Mouse (Mus musculus): ENCODE results near the gene Epb41l3. TPM values are rescaled to one million over a fixed set of nuclear protein-coding genes. Genes with fewer than 3 reads are reported as not detected.

Gene Epb41l3
- polyA plus RNA-seq, 1 experiment from 2014 or later: 8.5 TPM

GRCm38 (mm10) chr17:69267526-69267925 is 192.0 kb downstream of the Epb41l3 start:
- 60% methylated on average over 6 of the region's 6 CpGs for WGBS (ENCODE audit: insufficient replicate concordance)
- Histone ChIP-seq H3K9ac (ENCODE audit: low read depth, low read length) (no peak overlapping the region), H3K27ac (ENCODE audit: low read length) (no peak overlapping the region), H3K4me3 (ENCODE audit: low read depth, low read length) (no peak overlapping the region), H3K4me2 (ENCODE audit: low read depth, low read length) (no peak overlapping the region), H3K4me1 (ENCODE audit: control insufficient read depth, low read depth, low read length) (no peaks in the 10 kb centered on the region), H3K9me3 (replicated peaks; ENCODE audit: control insufficient read depth, low read length) (no peaks in the 10 kb centered on the region), H3K36me3 (ENCODE audit: control insufficient read depth, insufficient read depth) (no peaks in the 10 kb centered on the region), H3K27me3 (ENCODE audit: control insufficient read depth, insufficient read depth, low read depth, low read length) (no peaks in the 10 kb centered on the region)
- no peak for ATAC-seq (ENCODE audit: low read depth)

GRCm38 (mm10) chr17:69277362-69277761 is 201.9 kb downstream of the Epb41l3 start:
- no peaks in the 10 kb centered on the region for H3K27me3 ChIP-seq (ENCODE audit: control insufficient read depth, insufficient read depth, low read depth, low read length)
- no peak overlapping the region for H3K4me3 ChIP-seq (ENCODE audit: low read depth, low read length)
- ATAC-seq (ENCODE audit: low read depth): no peak
- no peak overlapping the region for H3K4me2 ChIP-seq (ENCODE audit: low read depth, low read length)
- H3K9ac ChIP-seq (ENCODE audit: low read depth, low read length): no peak overlapping the region
- no peaks in the 10 kb centered on the region for H3K36me3 ChIP-seq (ENCODE audit: control insufficient read depth, insufficient read depth)
- no peaks in the 10 kb centered on the region for H3K9me3 ChIP-seq (replicated peaks; ENCODE audit: control insufficient read depth, low read length)
- H3K27ac ChIP-seq (ENCODE audit: low read length): no peak overlapping the region
- 66% methylated on average over 5 of the region's 5 CpGs for WGBS (ENCODE audit: insufficient replicate concordance)
- no peaks in the 10 kb centered on the region for H3K4me1 ChIP-seq (ENCODE audit: control insufficient read depth, low read depth, low read length)

DNA sequence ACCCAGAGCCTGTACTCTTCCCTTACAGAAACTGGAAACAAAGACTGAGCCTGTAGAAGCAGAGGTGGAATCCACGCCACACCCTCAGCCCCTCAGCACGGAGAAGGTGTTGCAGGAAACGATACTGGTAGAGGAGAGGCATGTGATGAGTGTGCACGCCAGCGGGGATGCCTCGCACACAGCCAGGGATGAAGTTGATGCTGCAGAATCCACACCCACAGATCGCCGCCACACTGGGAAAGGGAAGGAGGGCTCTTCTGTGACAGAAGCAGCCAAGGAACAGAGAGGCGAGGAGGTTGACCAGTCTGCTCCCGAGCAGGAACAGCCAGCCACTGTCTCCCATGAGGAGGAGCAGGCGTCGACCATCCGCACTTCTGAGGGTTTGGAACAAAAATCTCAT is 209.0 kb downstream of the Epb41l3 start:
- no peaks in the 10 kb centered on the region for H3K27me3 ChIP-seq (ENCODE audit: control insufficient read depth, insufficient read depth, low read depth, low read length)
- H3K4me3 ChIP-seq (ENCODE audit: low read depth, low read length): no peak overlapping the region
- 82% methylated on average over 13 of the region's 13 CpGs for WGBS (ENCODE audit: insufficient replicate concordance)
- no peaks in the 10 kb centered on the region for H3K4me1 ChIP-seq (ENCODE audit: control insufficient read depth, low read depth, low read length)
- no peak overlapping the region for H3K4me2 ChIP-seq (ENCODE audit: low read depth, low read length)
- no peaks in the 10 kb centered on the region for H3K36me3 ChIP-seq (ENCODE audit: control insufficient read depth, insufficient read depth)
- peaks cover 3% of the 10 kb centered on the region for H3K9me3 ChIP-seq (replicated peaks; ENCODE audit: control insufficient read depth, low read length)
- no peak overlapping the region for H3K9ac ChIP-seq (ENCODE audit: low read depth, low read length)
- ATAC-seq (ENCODE audit: low read depth): no peak
- H3K27ac ChIP-seq (ENCODE audit: low read length): no peak overlapping the region

- no peak overlapping the region for H3K4me3 ChIP-seq (ENCODE audit: low read depth, low read length)
- no peak overlapping the region for H3K4me2 ChIP-seq (ENCODE audit: low read depth, low read length)
- ATAC-seq (ENCODE audit: low read depth): no peak
- no peaks in the 10 kb centered on the region for H3K27me3 ChIP-seq (ENCODE audit: control insufficient read depth, insufficient read depth, low read depth, low read length)
- 49% methylated on average over 12 of the region's 12 CpGs for WGBS (ENCODE audit: insufficient replicate concordance)
- H3K36me3 ChIP-seq (ENCODE audit: control insufficient read depth, insufficient read depth): no peaks in the 10 kb centered on the region
- H3K27ac ChIP-seq (ENCODE audit: low read length): no peak overlapping the region
- H3K4me1 ChIP-seq (ENCODE audit: control insufficient read depth, low read depth, low read length): no peaks in the 10 kb centered on the region
- H3K9me3 ChIP-seq (replicated peaks; ENCODE audit: control insufficient read depth, low read length): peaks cover 3% of the 10 kb centered on the region
- H3K9ac ChIP-seq (ENCODE audit: low read depth, low read length): no peak overlapping the region
Observed at GRCm38 (mm10) chr17:69288130-69288529, 212.6 kb downstream of the Epb41l3 start.

DNA sequence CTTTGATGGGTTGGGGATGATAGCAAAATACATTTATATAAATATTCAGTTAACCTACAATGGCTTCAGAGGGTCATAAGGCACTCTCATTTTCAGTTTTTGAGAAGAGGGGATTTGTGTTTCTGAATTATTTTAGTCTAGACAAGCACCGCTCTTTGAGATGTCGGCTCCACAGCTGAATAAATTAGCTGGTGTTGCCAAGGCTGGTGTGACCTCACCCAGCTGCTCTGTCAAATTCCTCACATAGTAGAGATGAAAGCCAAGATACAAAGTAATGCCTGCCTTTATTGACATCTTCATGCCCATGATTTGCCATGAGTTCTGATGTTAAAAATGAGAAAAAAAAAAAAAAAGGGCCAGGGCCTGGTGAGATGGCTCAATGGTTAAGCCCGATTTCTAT is 214.8 kb downstream of the Epb41l3 start:
- Histone ChIP-seq H3K9ac (ENCODE audit: low read depth, low read length) (no peak overlapping the region), H3K4me1 (ENCODE audit: control insufficient read depth, low read depth, low read length) (no peaks in the 10 kb centered on the region), H3K27me3 (ENCODE audit: control insufficient read depth, insufficient read depth, low read depth, low read length) (no peaks in the 10 kb centered on the region), H3K27ac (ENCODE audit: low read length) (no peak overlapping the region), H3K4me2 (ENCODE audit: low read depth, low read length) (no peak overlapping the region), H3K9me3 (replicated peaks; ENCODE audit: control insufficient read depth, low read length) (peaks cover 3% of the 10 kb centered on the region), H3K4me3 (ENCODE audit: low read depth, low read length) (no peak overlapping the region), H3K36me3 (ENCODE audit: control insufficient read depth, insufficient read depth) (no peaks in the 10 kb centered on the region)
- WGBS (ENCODE audit: insufficient replicate concordance): 76% methylated on average over 3 of the region's 3 CpGs
- no peak for ATAC-seq (ENCODE audit: low read depth)

- Histone ChIP-seq H3K9me3 (replicated peaks; ENCODE audit: control insufficient read depth, low read length) (no peaks in the 10 kb centered on the region; the same call in 1 of the 2 replicates), H3K27me3 (ENCODE audit: control insufficient read depth, insufficient read depth, low read depth, low read length) (no peaks in the 10 kb centered on the region), H3K36me3 (ENCODE audit: control insufficient read depth, insufficient read depth) (no peaks in the 10 kb centered on the region), H3K4me2 (ENCODE audit: low read depth, low read length) (no peak overlapping the region), H3K9ac (ENCODE audit: low read depth, low read length) (no peak overlapping the region), H3K4me1 (ENCODE audit: control insufficient read depth, low read depth, low read length) (no peaks in the 10 kb centered on the region), H3K27ac (ENCODE audit: low read length) (no peak overlapping the region), H3K4me3 (ENCODE audit: low read depth, low read length) (no peak overlapping the region)
- WGBS (ENCODE audit: insufficient replicate concordance): 61% methylated on average over 4 of the region's 4 CpGs
- ATAC-seq (ENCODE audit: low read depth): no peak
Observed at GRCm38 (mm10) chr17:69301552-69301951, 226.1 kb downstream of the Epb41l3 start.

DNA sequence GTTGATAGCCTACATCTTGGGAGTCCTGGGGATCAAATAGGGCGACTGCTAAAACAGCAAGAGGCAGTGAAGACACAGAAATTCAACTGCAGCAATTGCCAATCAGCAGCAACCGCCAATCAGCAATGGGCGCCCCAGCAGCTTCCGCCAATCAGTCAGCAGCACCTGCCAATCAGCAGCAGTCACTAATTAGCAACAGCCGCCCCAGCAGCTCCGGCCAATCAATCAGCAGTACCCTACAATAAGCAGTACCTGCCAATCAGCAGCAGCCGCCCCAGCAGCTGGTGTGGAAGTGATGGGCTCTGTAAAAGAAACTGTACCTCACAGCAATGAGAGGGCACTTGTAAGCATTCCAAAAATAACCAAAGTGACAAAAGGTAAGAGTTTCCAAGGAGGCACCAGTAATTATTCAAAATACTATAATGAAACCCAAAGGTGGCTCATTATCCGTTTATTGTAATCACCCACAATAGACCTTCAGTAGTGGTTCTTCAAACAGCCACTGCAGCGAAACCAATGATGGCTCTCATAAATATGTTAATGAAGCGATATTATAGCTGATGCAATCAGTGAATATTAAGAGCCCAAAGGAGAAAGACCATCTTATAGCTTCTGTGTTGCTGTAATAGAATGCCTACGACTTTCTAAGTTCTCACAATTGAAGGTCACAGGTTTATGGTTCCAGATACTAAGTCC is 228.2 kb downstream of the Epb41l3 start:
- WGBS (ENCODE audit: insufficient replicate concordance): 65% methylated on average over 11 of the region's 11 CpGs
- Histone ChIP-seq H3K9me3 (replicated peaks; ENCODE audit: control insufficient read depth, low read length) (no peaks in the 10 kb centered on the region; the same call in 1 of the 2 replicates), H3K4me1 (ENCODE audit: control insufficient read depth, low read depth, low read length) (no peaks in the 10 kb centered on the region), H3K4me2 (ENCODE audit: low read depth, low read length) (no peak overlapping the region), H3K27me3 (ENCODE audit: control insufficient read depth, insufficient read depth, low read depth, low read length) (no peaks in the 10 kb centered on the region), H3K4me3 (ENCODE audit: low read depth, low read length) (no peak overlapping the region), H3K27ac (ENCODE audit: low read length) (no peak overlapping the region), H3K9ac (ENCODE audit: low read depth, low read length) (no peak overlapping the region), H3K36me3 (ENCODE audit: control insufficient read depth, insufficient read depth) (no peaks in the 10 kb centered on the region)
- ATAC-seq (ENCODE audit: low read depth): no peak

GRCm38 (mm10) chr17:69307636-69308035 is 232.2 kb downstream of the Epb41l3 start:
- Histone ChIP-seq H3K27ac (ENCODE audit: low read length) (no peak overlapping the region), H3K9ac (ENCODE audit: low read depth, low read length) (no peak overlapping the region), H3K4me3 (ENCODE audit: low read depth, low read length) (no peak overlapping the region), H3K36me3 (ENCODE audit: control insufficient read depth, insufficient read depth) (no peaks in the 10 kb centered on the region), H3K27me3 (ENCODE audit: control insufficient read depth, insufficient read depth, low read depth, low read length) (no peaks in the 10 kb centered on the region), H3K4me2 (ENCODE audit: low read depth, low read length) (no peak overlapping the region), H3K9me3 (replicated peaks; ENCODE audit: control insufficient read depth, low read length) (no peaks in the 10 kb centered on the region; the same call in 1 of the 2 replicates), H3K4me1 (ENCODE audit: control insufficient read depth, low read depth, low read length) (no peaks in the 10 kb centered on the region)
- ATAC-seq (ENCODE audit: low read depth): no peak
- WGBS (ENCODE audit: insufficient replicate concordance): 70% methylated on average over 9 of the region's 9 CpGs

GRCm38 (mm10) chr17:69309872-69310271 is 234.4 kb downstream of the Epb41l3 start:
- Histone ChIP-seq H3K27ac (ENCODE audit: low read length) (no peak overlapping the region), H3K4me1 (ENCODE audit: control insufficient read depth, low read depth, low read length) (no peaks in the 10 kb centered on the region), H3K36me3 (ENCODE audit: control insufficient read depth, insufficient read depth) (no peaks in the 10 kb centered on the region), H3K4me3 (ENCODE audit: low read depth, low read length) (no peak overlapping the region), H3K9ac (ENCODE audit: low read depth, low read length) (no peak overlapping the region), H3K4me2 (ENCODE audit: low read depth, low read length) (no peak overlapping the region), H3K27me3 (ENCODE audit: control insufficient read depth, insufficient read depth, low read depth, low read length) (no peaks in the 10 kb centered on the region), H3K9me3 (replicated peaks; ENCODE audit: control insufficient read depth, low read length) (no peaks in the 10 kb centered on the region; the same call in 1 of the 2 replicates)
- WGBS (ENCODE audit: insufficient replicate concordance): 60% methylated on average over 4 of the region's 4 CpGs
- no peak for ATAC-seq (ENCODE audit: low read depth)
